Mouse (Mus musculus) CH12.LX (cell line): ENCODE data around the gene Pln. TPM values are rescaled to one million over a fixed set of nuclear protein-coding genes. Genes with fewer than 3 reads are reported as not detected.

ENCODE experiments used
- DNase-seq: peaks from one replicate; pipeline ENCODE4 v3.0.0-alpha.2; 2013; ENCODE audit errors: extremely low read depth
- H3K27ac ChIP-seq: 2 replicates; pipeline ENCODE4 v1.5.1; 2012; ENCODE audit warnings: low read depth, mild to moderate bottlenecking, control low read depth, moderate library complexity; ENCODE audit not compliant: insufficient read depth
- H3K27me3 ChIP-seq: replicated peaks from 2 replicates; pipeline ENCODE3; 2012; ENCODE audit warnings: inconsistent platforms
- H3K36me3 ChIP-seq, 2 experiments: replicated peaks in 1 of 2; 2 replicates each; pipeline versions ENCODE3 to v1.6.1; 2012; ENCODE audit warnings: inconsistent platforms in 1 of 2, low read length in 1 of 2, mild to moderate bottlenecking in 1 of 2, mixed read lengths in 1 of 2, moderate library complexity in 1 of 2; ENCODE audit not compliant: control insufficient read depth in 1 of 2, insufficient read depth in 1 of 2
- H3K4me1 ChIP-seq, 2 experiments: 2 replicates each; pipeline ENCODE4 v1.6.1; 2012; ENCODE audit warnings: inconsistent platforms in 1 of 2, moderate library complexity in 1 of 2; ENCODE audit not compliant: insufficient read depth in 2 of 2, control insufficient read depth in 1 of 2
- H3K4me2 ChIP-seq: 2 replicates; pipeline ENCODE4 v1.6.1; 2012; ENCODE audit warnings: low read depth, mild to moderate bottlenecking, control low read depth; ENCODE audit not compliant: poor library complexity, insufficient read depth, severe bottlenecking
- H3K4me3 ChIP-seq, 3 experiments: fragments of 150-350 bp in 1 of 3; sonication (generic) in 1 of 3; replicated peaks in 1 of 3; 2 replicates each; pipeline versions ENCODE3 to v1.5.1; 2011 to 2012; ENCODE audit warnings: low read depth in 2 of 3, low read length in 2 of 3, mild to moderate bottlenecking in 2 of 3, moderate library complexity in 2 of 3, control low read depth in 1 of 3, improper control_type of control experiment in 1 of 3, inconsistent platforms in 1 of 3, mixed read lengths in 1 of 3; ENCODE audit not compliant: poor library complexity in 1 of 3
- H3K79me2 ChIP-seq: replicated peaks from 2 replicates; pipeline ENCODE4 v1.6.1; 2012; ENCODE audit warnings: mild to moderate bottlenecking, moderate library complexity; ENCODE audit not compliant: control insufficient read depth, poor library complexity, insufficient read depth, severe bottlenecking; ENCODE audit errors: extremely low read depth
- H3K9ac ChIP-seq: 2 replicates; pipeline ENCODE4 v1.6.1; 2012; ENCODE audit warnings: low read depth, mild to moderate bottlenecking, control low read depth, moderate library complexity; ENCODE audit not compliant: insufficient read depth
- H3K9me3 ChIP-seq: replicated peaks from 2 replicates; pipeline ENCODE3; 2012; ENCODE audit warnings: low read length, inconsistent platforms, mixed read lengths
- BHLHE40 ChIP-seq: IDR thresholded peaks from 2 replicates; pipeline ENCODE4 v1.6.1; 2011; ENCODE audit warnings: mild to moderate bottlenecking, low read depth, low read length, improper control_type of control experiment
- CHD1 ChIP-seq: IDR thresholded peaks from 2 replicates; pipeline ENCODE4 v1.6.1; 2012; ENCODE audit warnings: low read depth, low read length, improper control_type of control experiment, inconsistent platforms
- CHD2 ChIP-seq: IDR thresholded peaks from 2 replicates; pipeline ENCODE4 v1.6.1; 2011; ENCODE audit warnings: low read length, improper control_type of control experiment
- E2F4 ChIP-seq: IDR thresholded peaks from 2 replicates; pipeline ENCODE4 v1.6.1; 2011; ENCODE audit warnings: low read depth, low read length, improper control_type of control experiment; ENCODE audit not compliant: insufficient replicate concordance
- ETS1 ChIP-seq: conservative IDR thresholded peaks from 2 replicates; pipeline ENCODE4 v1.6.1; 2012; ENCODE audit warnings: low read depth, mild to moderate bottlenecking, inconsistent platforms, low read length, improper control_type of control experiment, moderate library complexity
- GABPA ChIP-seq: IDR thresholded peaks from 2 replicates; pipeline ENCODE4 v1.6.1; 2012; ENCODE audit warnings: low read depth, low read length, improper control_type of control experiment, inconsistent platforms; ENCODE audit not compliant: insufficient replicate concordance
- HCFC1 ChIP-seq: IDR thresholded peaks from 2 replicates; pipeline ENCODE4 v1.6.1; 2012; ENCODE audit warnings: low read depth, mild to moderate bottlenecking, inconsistent platforms, low read length, improper control_type of control experiment
- JUN ChIP-seq: IDR thresholded peaks from 2 replicates; pipeline ENCODE4 v1.6.1; 2011; ENCODE audit warnings: low read depth, mild to moderate bottlenecking, low read length, improper control_type of control experiment, moderate library complexity; ENCODE audit not compliant: insufficient read depth
- MAFK ChIP-seq: IDR thresholded peaks from 2 replicates; pipeline ENCODE4 v1.6.1; 2011; ENCODE audit warnings: low read length, improper control_type of control experiment; ENCODE audit not compliant: insufficient replicate concordance
- MAX ChIP-seq: IDR thresholded peaks from 2 replicates; pipeline ENCODE4 v1.6.1; 2011; ENCODE audit warnings: low read length, improper control_type of control experiment
- MAZ ChIP-seq: IDR thresholded peaks from 2 replicates; pipeline ENCODE4 v1.6.1; 2012; ENCODE audit warnings: low read depth, mild to moderate bottlenecking, inconsistent platforms, low read length, improper control_type of control experiment, moderate library complexity
- MEF2A ChIP-seq: IDR thresholded peaks from 2 replicates; pipeline ENCODE4 v1.6.1; 2014; ENCODE audit warnings: low read depth, mild to moderate bottlenecking, inconsistent platforms, low read length, improper control_type of control experiment, borderline replicate concordance
- NELFE ChIP-seq: IDR thresholded peaks from 2 replicates; pipeline ENCODE4 v1.6.1; 2011; ENCODE audit warnings: low read depth, low read length, improper control_type of control experiment
- RAD21 ChIP-seq: IDR thresholded peaks from 2 replicates; pipeline ENCODE4 v1.6.1; 2011; ENCODE audit warnings: low read depth, mild to moderate bottlenecking, low read length, improper control_type of control experiment, moderate library complexity
- RCOR1 ChIP-seq: conservative IDR thresholded peaks from 2 replicates; pipeline ENCODE4 v1.6.1; 2012; ENCODE audit warnings: low read depth, mild to moderate bottlenecking, inconsistent platforms, low read length, improper control_type of control experiment
- SIN3A ChIP-seq: IDR thresholded peaks from 2 replicates; pipeline ENCODE4 v1.6.1; 2012; ENCODE audit warnings: low read length, improper control_type of control experiment, inconsistent platforms
- TBP ChIP-seq: conservative IDR thresholded peaks from 2 replicates; pipeline ENCODE4 v1.6.1; 2011; ENCODE audit warnings: low read depth, low read length, improper control_type of control experiment
- UBTF ChIP-seq: IDR thresholded peaks from 2 replicates; pipeline ENCODE4 v1.6.1; 2012; ENCODE audit warnings: low read depth, mild to moderate bottlenecking, inconsistent platforms, low read length, improper control_type of control experiment, moderate library complexity
- ZC3H11A ChIP-seq: IDR thresholded peaks from 2 replicates; pipeline ENCODE4 v1.6.1; 2012; ENCODE audit warnings: low read depth, mild to moderate bottlenecking, inconsistent platforms, low read length, improper control_type of control experiment
- ZNF384 ChIP-seq: IDR thresholded peaks from 2 replicates; pipeline ENCODE4 v1.6.1; 2012; ENCODE audit warnings: low read depth, low read length, improper control_type of control experiment, inconsistent platforms
- dilution Hi-C: fragments of 300-500 bp; cut with MboI; formaldehyde crosslinking; loops from 2 replicates; pipeline ENCODE4 v1.14.3; 2020; ENCODE audit warnings: low sequenced_read_pairs; ENCODE audit not compliant: extremely low pct_unique_long_range_greater_than_20kb, extremely low pct_ligation_motif_present
- in situ Hi-C: fragments of 300-500 bp; cut with MboI; formaldehyde crosslinking; loops from 3 replicates; pipeline ENCODE4 v1.14.3; 2019; ENCODE audit warnings: low sequenced_read_pairs, low pct_ligation_motif_present, low pct_unique_long_range_greater_than_20kb, mixed read lengths
- polyA plus RNA-seq: library from polyadenylated mRNA; unstranded; fragments of >175 nt; gene quantifications from 2 replicates; pipeline ENCODE4 v1.2.1, GENCODE M21; 2012; ENCODE audit warnings: low read depth; ENCODE audit not compliant: insufficient read length
- total RNA-seq, 2 experiments: library from RNA; depleted of rRNA; stranded (reverse); fragments of 300-350 nt in 1 of 2; fragments of >200 nt in 1 of 2; gene quantifications; 2 replicates each; pipeline ENCODE4 v1.2.3; 2012 to 2014

Pln gene
- total and polyA plus RNA-seq, 3 experiments = not detected

GRCm38 (mm10) chr10:53367265-53367664, 29.8 kb downstream of the Pln start:
- H3K27me3 ChIP-seq = no peaks in the 10 kb centered on the region
- H3K27ac ChIP-seq = no peak overlapping the region
- no peak for DNase-seq
- H3K79me2 ChIP-seq = no peaks in the 10 kb centered on the region; the same call in 1 of the 2 replicates
- in situ Hi-C loops = no loop called here
- H3K9me3 ChIP-seq = peaks cover 4% of the 10 kb centered on the region
- peaks cover 0 to 22% of the 10 kb centered on the region in 2 experiments for H3K36me3 ChIP-seq
- dilution Hi-C loops = no loop called here
- no peak overlapping the region for H3K4me2 ChIP-seq
- H3K4me3 ChIP-seq = no peak overlapping the region
- no peak overlapping the region for H3K9ac ChIP-seq
- 0 out of 4 replicates have a peak, but pooled peaks cover 0 to 2% of the 10 kb centered on the region in 2 experiments for H3K4me1 ChIP-seq
- TF ChIP-seq CHD1 (no peak), UBTF (no peak), SIN3A (no peak), ZNF384 (no peak), RCOR1 (no peak), RAD21 (no peak), CHD2 (no peak), GABPA (no peak), MAFK (no peak), NELFE (no peak), BHLHE40 (no peak), E2F4 (no peak), ZC3H11A (no peak), ETS1 (no peak), MAZ (no peak), MAX (no peak), HCFC1 (no peak), TBP (no peak), JUN (no peak)
- TF ChIP-seq, all 38 proteins: peak for 0

- dilution Hi-C loops = no loop called here
- in situ Hi-C loops = no loop called here
- H3K9ac ChIP-seq = no peak overlapping the region
- H3K27me3 ChIP-seq = no peaks in the 10 kb centered on the region
- peaks cover 7 to 37% of the 10 kb centered on the region in 2 experiments; a peak in 2 of 4 replicates for H3K4me1 ChIP-seq
- H3K4me2 ChIP-seq = no peak overlapping the region
- no peaks in the 10 kb centered on the region for H3K9me3 ChIP-seq
- H3K27ac ChIP-seq = no peak overlapping the region
- H3K36me3 ChIP-seq = peaks cover 0 to 14% of the 10 kb centered on the region in 2 experiments
- no peak overlapping the region for H3K4me3 ChIP-seq
- DNase-seq = no peak
- TF ChIP-seq MAX (no peak), MEF2A (no peak)
- peaks cover 15% of the 10 kb centered on the region for H3K79me2 ChIP-seq
Measured at GRCm38 (mm10) chr10:53373885-53374578, 36.6 kb downstream of the Pln start.
